Mouse (Mus musculus) G1E (cell line): Measurements from ENCODE around the gene Zfand3. TPM values are rescaled to one million over a fixed set of nuclear protein-coding genes. Genes with fewer than 3 reads are reported as not detected.

Experiments
- ATAC-seq: 2 replicates; pipeline ENCODE4 v1.8.0; 2016; ENCODE audit warnings: mild to moderate bottlenecking; ENCODE audit not compliant: insufficient number of reproducible peaks, poor library complexity, low FRiP score, severe bottlenecking; ENCODE audit errors: extremely low read depth
- DNase-seq: peaks from one replicate; pipeline ENCODE4 v3.0.0; 2012; ENCODE audit warnings: low spot score
- H3K27me3 ChIP-seq: 2 replicates; pipeline ENCODE4 v1.6.1; 2012; ENCODE audit warnings: mild to moderate bottlenecking, low read length, inconsistent platforms; ENCODE audit not compliant: insufficient read depth
- H3K36me3 ChIP-seq: replicated peaks from 2 replicates; pipeline ENCODE3; 2012; ENCODE audit warnings: mild to moderate bottlenecking, inconsistent platforms
- H3K4me1 ChIP-seq: 2 replicates; pipeline ENCODE4 v1.6.1; 2012; ENCODE audit warnings: low read depth, low read length, inconsistent platforms, mixed read lengths; ENCODE audit not compliant: insufficient read depth
- H3K4me3 ChIP-seq: 2 replicates; pipeline ENCODE4 v1.5.1; 2012; ENCODE audit warnings: low read depth, mild to moderate bottlenecking, inconsistent platforms, low read length, moderate library complexity, mixed read lengths
- H3K9me3 ChIP-seq: replicated peaks from 2 replicates; pipeline ENCODE4 v1.6.1; 2012; ENCODE audit warnings: inconsistent platforms
- CTCF ChIP-seq: IDR thresholded peaks from 2 replicates; pipeline ENCODE4 v1.5.1; 2012; ENCODE audit warnings: low read depth, low read length, inconsistent platforms, mixed read lengths
- GATA1 ChIP-seq: IDR thresholded peaks from 2 replicates; pipeline ENCODE4 v1.6.1; 2012; ENCODE audit warnings: borderline replicate concordance, low read length, inconsistent platforms, mixed read lengths
- GATA2 ChIP-seq: IDR thresholded peaks from 2 replicates; pipeline ENCODE4 v1.6.1; 2012; ENCODE audit warnings: low read depth, low read length, inconsistent platforms, borderline replicate concordance
- POLR2AphosphoS5 ChIP-seq: IDR thresholded peaks from 2 replicates; pipeline ENCODE4 v1.6.1; 2012; ENCODE audit warnings: low read depth, low read length, inconsistent platforms; ENCODE audit not compliant: insufficient replicate concordance
- TAL1 ChIP-seq: conservative IDR thresholded peaks from 2 replicates; pipeline ENCODE4 v1.6.1; 2012; ENCODE audit warnings: low read depth, low read length, inconsistent platforms, mixed read lengths
- polyA plus RNA-seq: library from polyadenylated mRNA; stranded (reverse); fragments of >175 nt; gene quantifications from 2 replicates; pipeline ENCODE4 v1.2.3, GENCODE M21; 2012
- total RNA-seq, 2 experiments: library from RNA; stranded (forward) in 1 of 2; stranded (reverse) in 1 of 2; fragments of 200-1000 nt in 1 of 2; fragments of >200 nt in 1 of 2; fragmentation: Nextera tagmentation in 1 of 2; gene quantifications; 2 replicates each; pipeline ENCODE4 v1.2.3; 2014 to 2017

Gene Zfand3
- total RNA-seq (2014; fragmentation: Nextera tagmentation) (49.2 and 52.1 TPM in 2 replicates), total RNA-seq (2017) (17.1 and 17.6 TPM in 2 replicates), polyA plus RNA-seq (93.6 and 121 TPM in 2 replicates)

GRCm38 (mm10) chr17:30004203-30005102, at the start of gene Zfand3:
TSS of gene Zfand3 (plus strand) at chr17:30004733.
- Histone ChIP-seq H3K4me3 (peak within 1 kb of the TSS; percentile 90), H3K27me3 (peaks cover 2% of the 10 kb centered on the region; the same call in 1 of the 2 replicates), H3K4me1 (peaks cover 34% of the 10 kb centered on the region), H3K36me3 (peaks cover 17% of the 10 kb centered on the region), H3K9me3 (no peaks in the 10 kb centered on the region)
- TF ChIP-seq GATA1 (no peak), TAL1 (no peak), POLR2AphosphoS5 (no peak), GATA2 (no peak), CTCF (no peak)
- DNase-seq (peak; percentile 97), ATAC-seq (peak; percentile 86)

- H3K4me3 ChIP-seq = no peak overlapping the region
- ATAC-seq (no peak), DNase-seq (no peak)
- no peak for TF ChIP-seq CTCF
- no peak for TF ChIP-seq GATA1
- TF ChIP-seq POLR2AphosphoS5 = no peak
- TF ChIP-seq TAL1 = no peak
- TF ChIP-seq GATA2 = no peak
- H3K27me3 ChIP-seq = peaks cover 18% of the 10 kb centered on the region
- no peaks in the 10 kb centered on the region; the same call in 1 of the 2 replicates for H3K9me3 ChIP-seq
- H3K36me3 ChIP-seq = no peaks in the 10 kb centered on the region
- no peaks in the 10 kb centered on the region for H3K4me1 ChIP-seq
These were observed 48.7 kb upstream of the Zfand3 start for GRCm38 (mm10) chr17:29955880-29956279.

- DNase-seq = no peak
- TF ChIP-seq POLR2AphosphoS5 (no peak), GATA2 (no peak)
- H3K4me3 ChIP-seq = peak overlapping the region; percentile 14; the same call in 1 of the 2 replicates
- peaks cover 5% of the 10 kb centered on the region; the same call in 1 of the 2 replicates for H3K4me1 ChIP-seq
- peaks cover 53% of the 10 kb centered on the region for H3K27me3 ChIP-seq
- no peak for ATAC-seq
- no peaks in the 10 kb centered on the region; the same call in 1 of the 2 replicates for H3K9me3 ChIP-seq
- no peaks in the 10 kb centered on the region for H3K36me3 ChIP-seq
These were observed 40.7 kb upstream of the Zfand3 start for GRCm38 (mm10) chr17:29963730-29964259.

DNA sequence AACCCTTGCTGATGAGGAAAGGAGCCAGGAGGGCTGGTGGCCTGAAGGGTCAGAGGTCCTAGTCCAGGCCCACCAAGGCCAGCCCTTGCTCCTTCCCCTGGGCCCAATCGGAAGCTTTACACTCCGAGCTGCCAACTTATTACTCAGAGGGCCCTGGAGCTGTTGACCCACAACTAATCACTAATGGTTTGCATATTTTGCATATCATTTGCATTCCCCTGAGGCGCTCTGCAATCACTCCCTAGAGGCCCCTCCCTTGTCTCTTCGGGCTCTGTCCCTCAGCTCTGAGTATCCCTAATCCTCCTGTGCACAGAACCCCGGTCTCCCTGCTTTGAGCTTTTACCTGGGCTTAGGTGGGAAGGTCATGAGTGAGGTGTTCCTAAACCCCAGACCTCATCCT, 39.0 kb upstream of the Zfand3 start:
- Histone ChIP-seq H3K4me3 (no peak overlapping the region), H3K36me3 (no peaks in the 10 kb centered on the region), H3K9me3 (no peaks in the 10 kb centered on the region), H3K27me3 (peaks cover 67% of the 10 kb centered on the region), H3K4me1 (peaks cover 5% of the 10 kb centered on the region; the same call in 1 of the 2 replicates)
- no peak for ATAC-seq
- no peak for DNase-seq
- TF ChIP-seq CTCF (no peak), TAL1 (no peak), POLR2AphosphoS5 (no peak), GATA1 (no peak), GATA2 (no peak)

DNA sequence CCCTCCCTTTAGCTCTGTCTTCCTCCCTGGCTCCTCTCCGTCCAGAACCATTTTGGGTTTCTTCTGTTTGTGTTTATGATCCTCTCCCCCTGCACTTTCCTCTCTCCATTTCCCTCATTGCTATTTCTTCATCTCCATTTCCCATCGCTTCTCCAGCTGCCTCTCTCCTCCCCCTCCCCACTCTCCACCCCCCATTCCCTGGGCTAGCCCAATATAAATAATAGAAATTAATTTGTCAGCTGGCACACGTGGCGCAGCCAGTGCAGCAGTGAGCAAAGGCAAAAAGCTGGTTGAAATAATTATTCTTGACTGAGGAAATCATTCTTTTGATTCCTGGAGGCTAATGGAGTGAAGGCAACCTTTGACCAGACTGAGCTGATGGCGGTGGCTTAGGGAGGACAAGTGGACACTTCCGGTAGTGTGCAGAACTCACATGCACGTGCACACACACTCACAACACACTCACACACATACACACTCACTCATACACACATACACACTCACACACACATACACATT, 34.4 kb upstream of the Zfand3 start, which contains the start of gene Mdga1:
Gene Mdga1, minus strand, starts transcription at position 51 of the 519 bp plus-strand sequence.
- Histone ChIP-seq H3K27me3 (peaks cover 73% of the 10 kb centered on the region), H3K36me3 (no peaks in the 10 kb centered on the region), H3K4me1 (peaks cover 9% of the 10 kb centered on the region; the same call in 1 of the 2 replicates), H3K9me3 (no peaks in the 10 kb centered on the region), H3K4me3 (no peak within 1 kb of the TSS)
- TF ChIP-seq CTCF (no peak), GATA1 (no peak), GATA2 (no peak), TAL1 (no peak), POLR2AphosphoS5 (no peak)
- no peak for ATAC-seq
- DNase-seq = no peak

- TF ChIP-seq GATA1 (no peak), POLR2AphosphoS5 (no peak), TAL1 (no peak), CTCF (no peak), GATA2 (no peak)
These were observed 32.6 kb upstream of the Zfand3 start for GRCm38 (mm10) chr17:29971761-29972432.

More at GRCm38 (mm10) chr17:29971761-29972432, 32.6 kb upstream of the Zfand3 start:
- ATAC-seq (no peak), DNase-seq (no peak)
- peaks cover 15% of the 10 kb centered on the region for H3K4me1 ChIP-seq
- no peaks in the 10 kb centered on the region for H3K36me3 ChIP-seq
- H3K4me3 ChIP-seq = no peak overlapping the region
- peaks cover 75% of the 10 kb centered on the region for H3K27me3 ChIP-seq
- no peaks in the 10 kb centered on the region for H3K9me3 ChIP-seq
